Mouse (Mus musculus): ENCODE measurements at regions not wholly inside any gene's neighbourhood (a gene's known extent, or its start where the extent isn't known, plus 50 kb on each side); places are given as distances from the start of the nearest gene placed in this dataset.

DNA sequence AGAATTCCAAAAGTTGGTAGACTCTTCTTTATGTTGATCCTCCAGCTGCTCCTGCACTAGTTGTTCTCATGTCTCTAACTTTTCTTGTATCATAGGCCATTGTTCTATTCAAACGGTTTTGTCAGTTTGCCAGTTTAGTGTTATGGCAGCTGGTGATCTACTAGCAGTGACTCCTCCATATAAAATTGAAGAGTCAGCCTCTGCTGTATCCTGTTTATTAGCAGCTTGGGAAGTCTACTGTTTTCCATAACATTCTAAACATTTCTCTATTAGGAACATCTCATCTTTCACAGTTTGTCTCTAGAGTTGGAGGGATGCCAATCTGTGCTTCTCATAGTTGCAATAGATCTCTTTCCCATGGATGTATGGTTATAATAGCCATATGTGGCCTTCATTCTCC lies 58.6 kb downstream of the Drd1 start:
- Histone ChIP-seq H3K4me3 (ENCODE audit: low read length) (no peak overlapping the region), H3K27me3 (replicated peaks; ENCODE audit: control insufficient read depth, insufficient read depth, low read length) (no peaks in the 10 kb centered on the region), H3K36me3 (ENCODE audit: control insufficient read depth, insufficient read depth, low read length) (no peaks in the 10 kb centered on the region), H3K4me2 (ENCODE audit: low read length) (no peak overlapping the region), H3K27ac (ENCODE audit: low read depth, low read length) (no peak overlapping the region), H3K9me3 (ENCODE audit: control insufficient read depth, low read length) (no peaks in the 10 kb centered on the region), H3K4me1 (ENCODE audit: control insufficient read depth, insufficient read depth, low read depth, low read length) (no peaks in the 10 kb centered on the region), H3K9ac (ENCODE audit: low read depth, low read length) (no peak overlapping the region)
- no peak for ATAC-seq
- WGBS, result 64% methylated on average over 1 of the region's 1 CpGs

- H3K9ac ChIP-seq (ENCODE audit: low read depth, low read length), result no peak overlapping the region
- ATAC-seq, result no peak
- H3K27ac ChIP-seq (ENCODE audit: low read depth, low read length), result no peak overlapping the region
- H3K4me1 ChIP-seq (ENCODE audit: control insufficient read depth, insufficient read depth, low read depth, low read length), result no peaks in the 10 kb centered on the region
- H3K27me3 ChIP-seq (replicated peaks; ENCODE audit: control insufficient read depth, insufficient read depth, low read length), result no peaks in the 10 kb centered on the region
- WGBS, result 90% methylated on average over 7 of the region's 7 CpGs
- no peaks in the 10 kb centered on the region for H3K9me3 ChIP-seq (ENCODE audit: control insufficient read depth, low read length)
- H3K4me3 ChIP-seq (ENCODE audit: low read length), result no peak overlapping the region
- H3K4me2 ChIP-seq (ENCODE audit: low read length), result no peak overlapping the region
- H3K36me3 ChIP-seq (ENCODE audit: control insufficient read depth, insufficient read depth, low read length), result no peaks in the 10 kb centered on the region
Measured at GRCm38 (mm10) chr13:53992863-53993451, 62.5 kb downstream of the Drd1 start.

DNA sequence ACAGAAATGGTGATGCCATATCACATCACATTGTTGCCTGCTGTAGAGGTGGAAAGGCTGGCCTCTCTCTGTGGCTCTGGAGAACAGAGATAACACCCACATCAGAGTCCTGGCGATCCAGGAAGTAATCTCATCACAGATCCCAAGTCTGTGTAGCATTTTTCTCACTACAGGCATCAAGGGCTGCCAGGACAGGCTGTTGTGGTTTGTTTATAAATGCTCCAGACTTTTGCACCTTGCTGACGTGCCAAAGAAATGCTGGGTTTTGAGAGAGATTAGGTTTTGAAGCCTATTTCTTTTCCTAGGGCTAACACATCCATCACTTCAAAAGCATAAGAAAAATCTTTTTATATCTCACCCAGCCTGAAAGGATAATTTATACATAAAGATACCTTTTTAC lies 76.3 kb downstream of the Drd1 start:
- H3K27ac ChIP-seq (ENCODE audit: low read depth, low read length), result no peak overlapping the region
- H3K36me3 ChIP-seq (ENCODE audit: control insufficient read depth, insufficient read depth, low read length), result no peaks in the 10 kb centered on the region
- H3K9me3 ChIP-seq (ENCODE audit: control insufficient read depth, low read length), result no peaks in the 10 kb centered on the region
- no peaks in the 10 kb centered on the region for H3K4me1 ChIP-seq (ENCODE audit: control insufficient read depth, insufficient read depth, low read depth, low read length)
- no peak for ATAC-seq
- 81% methylated on average over 2 of the region's 2 CpGs for WGBS
- H3K9ac ChIP-seq (ENCODE audit: low read depth, low read length), result no peak overlapping the region
- no peaks in the 10 kb centered on the region; the same call in 1 of the 2 replicates for H3K27me3 ChIP-seq (replicated peaks; ENCODE audit: control insufficient read depth, insufficient read depth, low read length)
- H3K4me3 ChIP-seq (ENCODE audit: low read length), result no peak overlapping the region
- no peak overlapping the region for H3K4me2 ChIP-seq (ENCODE audit: low read length)

DNA sequence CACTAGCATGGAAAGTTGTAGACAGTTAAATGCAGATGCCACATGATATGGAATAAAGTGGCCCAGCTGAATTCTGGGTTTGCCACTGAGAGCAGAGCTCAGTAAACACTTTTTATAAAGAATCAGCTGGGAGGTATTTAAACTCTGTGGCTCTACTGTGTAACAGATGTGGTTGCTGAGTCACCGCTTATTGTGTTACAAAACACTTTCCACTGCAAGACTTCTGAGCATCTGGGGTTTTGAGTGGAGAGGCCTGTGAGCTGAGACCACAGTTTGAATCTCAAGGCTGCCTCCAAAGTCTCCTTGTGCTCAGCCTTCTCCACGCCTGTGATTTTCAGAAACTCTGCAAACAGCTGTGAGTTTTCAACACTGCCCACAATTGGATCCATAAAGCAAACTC lies 86.1 kb downstream of the Drd1 start:
- no peak overlapping the region for H3K4me3 ChIP-seq (ENCODE audit: low read length)
- no peaks in the 10 kb centered on the region for H3K27me3 ChIP-seq (replicated peaks; ENCODE audit: control insufficient read depth, insufficient read depth, low read length)
- 85% methylated on average over 2 of the region's 2 CpGs for WGBS
- H3K27ac ChIP-seq (ENCODE audit: low read depth, low read length), result no peak overlapping the region
- H3K9me3 ChIP-seq (ENCODE audit: control insufficient read depth, low read length), result no peaks in the 10 kb centered on the region
- no peaks in the 10 kb centered on the region for H3K36me3 ChIP-seq (ENCODE audit: control insufficient read depth, insufficient read depth, low read length)
- no peak overlapping the region for H3K4me2 ChIP-seq (ENCODE audit: low read length)
- no peaks in the 10 kb centered on the region for H3K4me1 ChIP-seq (ENCODE audit: control insufficient read depth, insufficient read depth, low read depth, low read length)
- no peak overlapping the region for H3K9ac ChIP-seq (ENCODE audit: low read depth, low read length)
- ATAC-seq, result no peak

GRCm38 (mm10) chr13:53956167-53956566 lies 99.3 kb downstream of the Drd1 start:
- WGBS, result 92% methylated on average over 15 of the region's 15 CpGs
- no peaks in the 10 kb centered on the region for H3K36me3 ChIP-seq (ENCODE audit: control insufficient read depth, insufficient read depth, low read length)
- no peak for ATAC-seq
- no peak overlapping the region for H3K4me3 ChIP-seq (ENCODE audit: low read length)
- no peaks in the 10 kb centered on the region for H3K9me3 ChIP-seq (ENCODE audit: control insufficient read depth, low read length)
- H3K4me1 ChIP-seq (ENCODE audit: control insufficient read depth, insufficient read depth, low read depth, low read length), result no peaks in the 10 kb centered on the region
- no peak overlapping the region for H3K27ac ChIP-seq (ENCODE audit: low read depth, low read length)
- H3K27me3 ChIP-seq (replicated peaks; ENCODE audit: control insufficient read depth, insufficient read depth, low read length), result no peaks in the 10 kb centered on the region
- H3K4me2 ChIP-seq (ENCODE audit: low read length), result no peak overlapping the region
- no peak overlapping the region for H3K9ac ChIP-seq (ENCODE audit: low read depth, low read length)

- H3K36me3 ChIP-seq (ENCODE audit: control insufficient read depth, insufficient read depth, low read length), result no peaks in the 10 kb centered on the region
- no peak for ATAC-seq
- no peaks in the 10 kb centered on the region for H3K4me1 ChIP-seq (ENCODE audit: control insufficient read depth, insufficient read depth, low read depth, low read length)
- H3K27ac ChIP-seq (ENCODE audit: low read depth, low read length), result no peak overlapping the region
- H3K9me3 ChIP-seq (ENCODE audit: control insufficient read depth, low read length), result no peaks in the 10 kb centered on the region
- H3K4me2 ChIP-seq (ENCODE audit: low read length), result no peak overlapping the region
- 3% methylated on average over 4 of the region's 4 CpGs for WGBS
- H3K9ac ChIP-seq (ENCODE audit: low read depth, low read length), result no peak overlapping the region
- no peak overlapping the region for H3K4me3 ChIP-seq (ENCODE audit: low read length)
- no peaks in the 10 kb centered on the region for H3K27me3 ChIP-seq (replicated peaks; ENCODE audit: control insufficient read depth, insufficient read depth, low read length)
Measured at GRCm38 (mm10) chr13:53948056-53948455, 107.4 kb downstream of the Drd1 start.

DNA sequence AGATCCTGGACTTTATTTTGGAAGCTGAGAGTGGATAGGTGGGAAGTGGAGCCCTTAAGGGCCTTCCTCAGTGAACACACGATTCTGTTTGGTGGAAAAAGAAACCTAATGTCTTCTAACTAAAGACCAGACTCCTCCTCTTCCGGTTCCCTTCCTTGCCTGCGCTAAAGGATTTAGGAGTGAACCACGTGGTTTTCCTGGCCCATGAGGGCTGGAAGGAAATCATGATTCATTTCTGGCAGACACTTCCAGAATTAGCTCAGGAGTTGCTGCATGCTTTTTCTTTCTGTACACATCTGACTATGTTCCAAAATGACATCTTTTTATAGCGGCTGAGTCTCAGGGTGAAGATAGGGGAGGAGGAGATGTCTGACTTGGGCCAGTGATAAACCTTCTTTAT lies 109.8 kb downstream of the Drd1 start:
- 78% methylated on average over 5 of the region's 5 CpGs for WGBS
- Histone ChIP-seq H3K4me2 (ENCODE audit: low read length) (no peak overlapping the region), H3K9me3 (ENCODE audit: control insufficient read depth, low read length) (no peaks in the 10 kb centered on the region), H3K9ac (ENCODE audit: low read depth, low read length) (no peak overlapping the region), H3K27me3 (replicated peaks; ENCODE audit: control insufficient read depth, insufficient read depth, low read length) (no peaks in the 10 kb centered on the region), H3K4me3 (ENCODE audit: low read length) (no peak overlapping the region), H3K36me3 (ENCODE audit: control insufficient read depth, insufficient read depth, low read length) (no peaks in the 10 kb centered on the region), H3K4me1 (ENCODE audit: control insufficient read depth, insufficient read depth, low read depth, low read length) (peaks cover 2% of the 10 kb centered on the region), H3K27ac (ENCODE audit: low read depth, low read length) (no peak overlapping the region)
- no peak for ATAC-seq

DNA sequence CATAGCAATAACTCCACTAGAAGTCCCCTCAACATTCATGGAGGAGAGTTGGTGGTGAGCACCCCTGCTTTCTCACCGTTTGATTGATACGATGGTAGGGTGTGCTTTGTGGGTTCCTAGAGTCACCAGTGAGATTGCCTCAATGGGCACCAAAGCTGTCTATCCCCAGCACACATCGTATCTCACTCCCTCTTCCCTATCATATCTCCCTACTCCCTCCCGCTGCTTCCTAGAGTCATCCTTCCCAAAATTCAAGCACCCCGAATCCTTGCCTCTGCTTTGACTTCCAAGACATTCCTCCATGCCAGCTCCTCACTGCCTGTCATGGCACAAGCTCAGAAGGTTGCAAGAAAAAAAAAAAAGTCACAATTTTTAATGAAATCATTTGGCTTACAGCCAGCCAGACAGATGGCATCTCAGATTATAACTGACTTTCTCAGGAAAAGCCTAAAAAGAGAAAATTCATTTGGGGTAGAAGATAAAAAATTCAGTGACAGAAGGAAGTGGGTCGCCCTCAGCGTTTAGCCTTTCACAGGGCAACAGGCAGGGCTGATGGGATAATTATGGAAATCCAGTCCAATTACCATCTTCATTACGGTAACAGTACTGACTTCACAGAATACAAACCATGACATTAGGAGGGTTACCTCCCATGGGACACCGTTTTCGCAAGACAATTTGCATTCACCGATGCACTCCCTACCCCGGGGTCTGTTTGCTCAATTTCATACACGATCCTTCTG lies 114.3 kb downstream of the Drd1 start:
- H3K4me1 ChIP-seq (ENCODE audit: control insufficient read depth, insufficient read depth, low read depth, low read length), result peaks cover 2% of the 10 kb centered on the region
- 61% methylated on average over 13 of the region's 13 CpGs for WGBS
- no peaks in the 10 kb centered on the region for H3K27me3 ChIP-seq (replicated peaks; ENCODE audit: control insufficient read depth, insufficient read depth, low read length)
- H3K4me3 ChIP-seq (ENCODE audit: low read length), result no peak overlapping the region
- H3K9ac ChIP-seq (ENCODE audit: low read depth, low read length), result no peak overlapping the region
- no peak overlapping the region for H3K27ac ChIP-seq (ENCODE audit: low read depth, low read length)
- peak; percentile 70 for ATAC-seq
- H3K9me3 ChIP-seq (ENCODE audit: control insufficient read depth, low read length), result no peaks in the 10 kb centered on the region
- H3K36me3 ChIP-seq (ENCODE audit: control insufficient read depth, insufficient read depth, low read length), result no peaks in the 10 kb centered on the region
- no peak overlapping the region for H3K4me2 ChIP-seq (ENCODE audit: low read length)

- no peak overlapping the region for H3K4me3 ChIP-seq (ENCODE audit: low read length)
- H3K27me3 ChIP-seq (replicated peaks; ENCODE audit: control insufficient read depth, insufficient read depth, low read length), result no peaks in the 10 kb centered on the region; the same call in 1 of the 2 replicates
- H3K27ac ChIP-seq (ENCODE audit: low read depth, low read length), result no peak overlapping the region
- no peaks in the 10 kb centered on the region for H3K36me3 ChIP-seq (ENCODE audit: control insufficient read depth, insufficient read depth, low read length)
- H3K9me3 ChIP-seq (ENCODE audit: control insufficient read depth, low read length), result no peaks in the 10 kb centered on the region
- ATAC-seq, result no peak
- no peak overlapping the region for H3K4me2 ChIP-seq (ENCODE audit: low read length)
- no peaks in the 10 kb centered on the region for H3K4me1 ChIP-seq (ENCODE audit: control insufficient read depth, insufficient read depth, low read depth, low read length)
- 68% methylated on average over 14 of the region's 14 CpGs for WGBS
- H3K9ac ChIP-seq (ENCODE audit: low read depth, low read length), result no peak overlapping the region
Measured at GRCm38 (mm10) chr13:53935174-53935699, 120.3 kb downstream of the Drd1 start.

Measured in hindbrain, embryonic 16.5 days (tissue).